Mouse (Mus musculus): ENCODE results near the gene Fam187a.

GRCm38 (mm10) chr11:102836146-102836545, 48.8 kb upstream of the Fam187a start:
- TF ChIP-seq CTCF (IDR thresholded peaks at IDR 0.05; ENCODE audit: extremely low read depth, insufficient read depth, low read length) (no peak), POLR2A (IDR thresholded peaks at IDR 0.05; ENCODE audit: extremely low read depth, insufficient read depth, low read length) (no peak)
